Mouse (Mus musculus): ENCODE results near the gene Tm7sf2. TPM values are rescaled to one million over a fixed set of nuclear protein-coding genes. Genes with fewer than 3 reads are reported as not detected.

Gene Tm7sf2
- total RNA-seq (2021) = 10 to 100 TPM in 1 of 2 experiments, 1 to 10 TPM in 1; 9.9 to 14.7 TPM
- long read RNA-seq, experiment 1, transcript Tm7sf2-201 (10 exons, 1,471 nt) = major isoform, 8 of 13 reads
- long read RNA-seq, experiment 1, partial matches to known transcripts = 1 of 13 reads
- long read RNA-seq, experiment 1, other reads (novel, unspliced or antisense) = 4 of 13 reads
- long read RNA-seq, experiment 2, transcript Tm7sf2-201 (10 exons, 1,471 nt) = major isoform, 5 of 11 reads
- long read RNA-seq, experiment 2, partial matches to known transcripts = 5 of 11 reads
- long read RNA-seq, experiment 2, other reads (novel, unspliced or antisense) = 0 of 11 reads

- DNase-seq (ENCODE audit: low spot score in 2 of 2) = peak; percentile 85 to 91
Observed at GRCm38 (mm10) chr19:6067724-6068415, at the start of gene Tm7sf2. Gene Tm7sf2, minus strand, starts transcription at chr19:6068373.

GRCm38 (mm10) chr19:6117346-6117985 is 49.3 kb upstream of the Tm7sf2 start:
- DNase-seq (ENCODE audit: low spot score in 2 of 2) = no peak

- DNase-seq (ENCODE audit: low spot score in 2 of 2) = no peak
Observed at GRCm38 (mm10) chr19:6116113-6116850, 48.1 kb upstream of the Tm7sf2 start.

DNA sequence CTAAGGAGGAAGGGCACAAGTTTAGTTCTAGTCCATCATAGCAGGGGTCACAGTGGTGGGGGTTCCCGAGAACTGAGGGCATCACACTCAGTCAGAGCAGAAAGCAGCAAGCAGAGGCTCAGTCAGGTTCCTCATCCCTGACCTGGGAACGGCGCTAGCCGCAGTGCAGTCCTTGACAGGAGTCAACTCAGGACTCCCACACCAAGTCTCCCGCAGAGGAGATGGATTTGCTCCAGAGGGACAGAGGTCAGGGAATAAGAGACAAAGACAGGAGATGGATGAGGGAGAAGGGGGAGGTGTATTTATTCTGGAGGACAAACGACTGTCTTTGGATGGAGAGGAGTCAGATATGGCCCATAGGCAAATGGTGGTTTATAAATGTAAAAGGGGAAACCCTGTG is 44.9 kb upstream of the Tm7sf2 start:
- no peak for DNase-seq (ENCODE audit: low spot score in 2 of 2)

- no peak for DNase-seq (ENCODE audit: low spot score in 2 of 2)
Observed at GRCm38 (mm10) chr19:6105586-6105985, 37.4 kb upstream of the Tm7sf2 start, which contains the start of gene Naaladl1. Gene Naaladl1, plus strand, starts transcription at chr19:6105782.

GRCm38 (mm10) chr19:6104476-6104875 is 36.3 kb upstream of the Tm7sf2 start:
- no peak for DNase-seq (ENCODE audit: low spot score in 2 of 2)

DNA sequence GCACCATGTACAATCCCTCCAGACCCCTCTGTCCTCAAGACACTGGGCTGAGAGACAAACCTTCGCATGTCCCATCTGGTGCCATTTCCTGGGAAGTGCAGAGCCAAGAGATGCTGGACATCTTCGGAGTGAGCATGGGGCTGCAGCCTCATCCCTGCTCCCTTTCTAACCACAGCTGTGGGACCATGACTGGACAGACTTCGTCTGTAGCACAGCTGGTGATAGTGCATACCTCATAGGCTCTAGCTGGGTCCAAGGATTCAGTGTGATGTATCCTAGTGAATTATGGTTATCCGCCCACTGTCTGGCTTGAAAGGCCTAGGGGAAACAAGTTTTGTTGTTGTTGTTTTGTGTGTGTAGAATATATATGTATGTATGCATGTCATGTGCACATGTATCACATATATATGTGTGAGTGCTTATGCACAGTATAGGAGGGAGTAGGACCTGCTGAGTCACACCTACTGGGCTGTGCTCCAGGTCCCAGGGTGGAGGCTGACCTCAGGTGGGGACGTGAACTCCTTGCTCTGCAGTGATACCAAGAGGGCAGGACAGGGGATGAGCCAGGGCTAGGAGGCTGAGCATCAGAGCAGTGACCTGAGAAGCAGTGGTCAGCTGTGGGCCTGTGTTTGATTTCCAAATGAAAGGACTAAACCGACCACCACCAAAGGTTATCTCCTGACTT is 34.1 kb upstream of the Tm7sf2 start:
- DNase-seq (ENCODE audit: low spot score in 2 of 2) = no peak

DNA sequence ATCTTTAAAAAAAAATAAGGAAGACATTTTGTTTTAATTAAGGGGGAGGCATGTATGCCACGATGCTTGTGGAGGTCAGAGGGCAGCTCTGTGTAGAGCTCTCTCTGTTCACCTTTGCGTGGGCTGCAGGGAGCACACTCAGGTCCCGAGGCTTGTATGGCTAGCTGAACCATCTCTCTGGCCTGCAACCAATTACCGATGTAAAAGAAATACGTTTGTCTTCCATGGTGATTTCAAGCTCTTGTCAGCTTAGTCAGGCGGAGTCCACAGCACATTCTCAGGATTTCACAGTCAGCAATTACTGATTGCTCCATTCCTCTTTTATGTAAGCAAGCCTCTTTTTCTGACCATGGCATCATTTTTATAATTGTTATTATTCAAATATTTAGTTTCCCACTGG is 33.0 kb upstream of the Tm7sf2 start:
- DNase-seq (ENCODE audit: low spot score in 2 of 2) = no peak

DNA sequence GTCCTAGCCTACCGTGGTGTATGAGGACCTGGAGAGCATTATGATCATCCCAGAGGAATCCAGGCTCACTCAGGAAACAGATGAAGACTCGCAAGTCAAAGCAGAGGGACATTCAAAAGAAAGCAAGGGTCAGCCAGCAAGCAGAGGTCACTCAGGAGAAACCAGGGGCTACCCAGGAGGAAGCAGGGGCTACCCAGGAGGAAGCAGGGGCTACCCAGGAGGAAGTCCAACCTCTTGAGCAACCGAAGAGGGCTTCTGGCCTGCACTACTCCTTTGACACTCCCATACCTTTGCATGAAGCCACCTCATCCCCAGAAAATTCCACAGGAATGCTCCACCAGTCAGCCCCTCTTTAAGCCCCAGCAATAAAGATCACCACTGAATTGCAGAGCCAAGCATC is 29.7 kb upstream of the Tm7sf2 start:
- no peak for DNase-seq (ENCODE audit: low spot score in 2 of 2)

DNA sequence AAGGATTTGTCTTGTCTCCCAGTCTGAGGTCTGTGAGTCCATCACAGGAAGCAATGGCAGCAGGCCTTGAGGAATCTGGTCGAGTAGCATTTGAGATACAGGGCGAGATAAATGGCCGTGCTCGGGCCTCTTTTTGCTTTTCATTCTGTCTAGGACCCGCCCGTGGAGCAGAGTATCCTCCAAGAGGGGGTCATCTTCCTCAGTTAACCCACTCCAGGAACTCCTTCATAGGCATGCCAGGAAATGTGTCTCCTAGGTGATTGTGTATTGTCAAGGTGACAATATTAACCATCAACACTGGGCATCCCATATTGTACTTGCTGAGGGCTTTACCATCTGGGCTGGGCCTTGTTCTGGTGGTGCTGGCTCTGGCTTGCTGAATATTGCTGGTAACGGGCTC is 25.9 kb upstream of the Tm7sf2 start, which contains the start of gene AC131692.1:
Gene AC131692.1 (plus strand): TSS at position 301 of the 400 bp plus-strand sequence.
- no peak for DNase-seq (ENCODE audit: low spot score in 2 of 2)

DNA sequence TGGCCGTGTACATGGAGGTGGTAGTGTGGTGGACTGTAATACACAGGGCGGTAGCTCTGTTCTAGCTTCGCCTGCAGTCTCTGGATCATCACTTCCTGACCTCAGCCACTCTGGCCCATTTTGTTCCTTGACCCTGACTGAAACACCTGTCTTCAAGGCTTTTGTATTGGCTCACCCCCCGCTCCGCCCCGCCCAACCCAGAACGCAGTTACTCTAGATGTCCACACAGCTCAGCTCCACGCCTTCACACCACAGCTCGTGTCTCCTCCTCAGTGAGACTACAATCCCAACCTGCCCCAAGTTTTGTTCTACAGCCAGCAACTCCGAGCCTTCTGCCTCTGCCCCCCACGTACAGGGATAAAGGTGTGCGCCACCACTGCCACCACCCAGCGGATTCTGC is 20.7 kb upstream of the Tm7sf2 start:
- DNase-seq (ENCODE audit: low spot score in 2 of 2) = no peak

DNA sequence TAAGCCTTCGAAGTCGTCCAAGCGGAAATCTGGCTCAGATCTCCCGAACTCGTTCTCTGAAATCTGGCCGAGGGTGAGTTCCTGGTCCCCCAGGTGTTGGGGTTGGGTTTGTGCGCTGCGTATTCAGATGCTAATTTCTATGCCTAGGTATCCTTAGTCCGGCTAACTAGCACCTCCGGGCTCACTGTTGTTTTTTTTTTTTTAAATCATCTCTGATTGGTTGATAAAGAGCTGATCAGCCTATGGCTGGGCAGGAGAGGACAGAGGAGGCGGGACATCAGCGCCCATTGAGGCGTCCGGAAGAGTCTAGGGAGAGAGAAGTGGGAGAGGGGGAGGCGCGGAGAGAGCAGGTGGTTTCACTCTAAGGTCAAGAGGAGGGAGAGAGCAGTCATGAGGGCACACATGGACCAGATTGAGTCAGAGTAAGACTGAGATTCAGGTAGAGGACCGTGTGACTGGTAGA is 17.3 kb upstream of the Tm7sf2 start:
- no peak for DNase-seq (ENCODE audit: low spot score in 2 of 2)

DNA sequence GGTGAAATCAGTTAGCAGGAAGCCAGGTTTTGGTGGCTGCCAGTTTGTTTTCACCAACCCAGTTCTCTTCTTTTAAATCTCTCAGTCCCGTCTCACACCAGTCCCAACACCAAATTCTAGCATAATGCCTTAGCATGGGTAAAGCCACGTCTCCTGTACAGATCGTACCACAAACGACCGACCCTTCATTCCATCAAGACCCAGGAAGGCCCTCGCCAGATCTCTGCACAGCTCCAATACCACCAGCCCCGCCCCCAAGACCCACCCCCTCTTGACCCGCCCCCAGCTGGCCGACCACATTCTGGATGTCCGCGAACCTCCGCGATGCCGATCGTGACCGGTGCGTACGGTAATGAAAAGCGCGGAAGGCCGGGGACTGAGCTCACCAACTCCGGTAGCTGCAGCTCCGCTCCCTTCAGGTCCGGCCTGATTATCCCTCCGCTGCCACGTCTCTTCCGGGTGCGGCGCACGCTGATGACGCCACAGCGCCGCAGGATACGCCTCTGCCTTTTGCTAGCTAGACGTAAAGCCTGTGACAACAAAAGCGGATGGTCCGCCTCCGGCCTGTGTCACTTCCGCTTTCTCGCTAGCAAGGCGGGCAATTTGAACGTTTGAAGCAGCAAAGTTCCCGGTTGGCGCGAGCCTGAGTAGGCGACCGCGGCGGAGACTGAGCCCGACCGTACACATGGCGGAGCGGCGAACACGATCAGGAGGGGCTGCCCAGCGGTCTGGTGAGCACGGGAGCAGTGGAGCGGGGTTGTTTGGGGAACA is 16.5 kb upstream of the Tm7sf2 start, which contains the start of the genes Zfpl1 and Cdca5:
Gene Zfpl1 (minus strand): TSS at position 479 of the 771 bp plus-strand sequence.
Gene Cdca5 (plus strand): TSS at position 506 of the 771 bp plus-strand sequence.
- peak; percentile 83 to 94 for DNase-seq (ENCODE audit: low spot score in 2 of 2)

DNA sequence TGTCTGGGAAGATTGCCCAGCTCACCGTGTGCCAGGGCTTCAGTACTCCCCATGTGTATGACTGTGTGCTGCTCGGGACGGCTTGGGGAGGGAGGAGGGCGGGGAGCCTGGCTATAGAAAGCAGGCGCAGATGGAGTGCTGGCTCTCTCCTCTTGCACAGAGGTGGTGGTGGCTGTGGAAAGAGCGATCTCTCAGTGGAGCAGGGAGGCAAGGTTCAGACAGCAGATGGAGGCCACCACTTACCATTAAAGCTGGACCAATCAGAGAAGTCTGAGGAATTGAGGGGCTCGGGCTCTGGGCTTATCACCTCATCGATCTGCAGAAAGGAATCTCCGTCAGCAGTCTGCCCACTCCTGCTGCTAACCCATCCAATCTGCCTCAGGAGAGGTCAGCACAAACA is 14.0 kb upstream of the Tm7sf2 start, which contains the start of gene Gm28374:
Gene Gm28374 (minus strand): TSS at position 101 of the 400 bp plus-strand sequence.
- DNase-seq (ENCODE audit: low spot score in 2 of 2) = no peak

GRCm38 (mm10) chr19:6079983-6080480 is 11.9 kb upstream of the Tm7sf2 start, which contains the start of gene Tmem262:
Gene Tmem262, plus strand, starts transcription at chr19:6080033.
- DNase-seq (ENCODE audit: low spot score in 2 of 2) = no peak

GRCm38 (mm10) chr19:6076564-6077393 is 8.6 kb upstream of the Tm7sf2 start, which contains the start of gene Vps51:
Gene Vps51, minus strand, starts transcription at chr19:6077231.
- DNase-seq (ENCODE audit: low spot score in 2 of 2) = peak; percentile 55 to 79

DNA sequence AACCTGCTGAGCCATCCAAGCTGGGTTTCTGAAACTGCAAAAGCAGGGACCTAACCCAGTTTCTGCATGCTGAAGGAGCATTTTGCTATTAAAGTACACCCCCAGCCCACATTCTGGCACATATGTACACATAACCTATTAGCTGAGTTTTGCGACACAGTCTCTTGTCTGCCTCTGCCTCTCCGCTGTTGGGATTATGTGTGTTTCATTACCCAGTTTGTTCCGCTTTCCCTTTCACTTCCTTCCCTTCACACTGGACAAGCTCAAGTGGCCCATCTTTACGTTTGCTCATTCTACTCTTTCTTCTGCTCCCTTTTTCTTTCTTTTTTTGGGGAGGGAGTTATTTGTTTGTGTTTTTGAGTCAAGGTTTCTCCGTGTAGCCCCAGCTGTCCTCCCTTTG is 5.7 kb upstream of the Tm7sf2 start:
- DNase-seq (ENCODE audit: low spot score in 2 of 2) = no peak

DNA sequence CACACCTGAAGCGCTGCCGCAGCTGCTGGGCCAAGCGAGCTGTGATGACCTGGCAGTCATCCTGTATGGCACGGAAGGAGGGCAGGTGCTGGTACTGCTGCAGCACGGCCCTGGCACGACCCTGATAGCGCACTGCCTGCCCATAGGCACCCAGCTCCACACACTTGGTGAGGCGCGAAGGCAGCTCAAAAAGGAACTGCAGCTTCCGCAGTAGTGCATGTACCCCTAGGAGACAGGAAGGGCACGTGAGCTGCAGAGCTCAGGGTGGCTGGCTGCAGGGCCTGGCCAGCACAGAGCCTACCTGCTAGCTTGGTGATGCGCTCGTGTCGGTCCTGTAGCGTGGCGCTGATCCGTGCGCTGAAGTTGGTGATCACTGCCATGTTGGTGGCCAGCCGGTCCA is 3.1 kb upstream of the Tm7sf2 start:
- DNase-seq (ENCODE audit: low spot score in 2 of 2) = no peak

Measured in gastrocnemius, postnatal 4 days (tissue).